Mouse (Mus musculus) midbrain, embryonic 11.5 days (tissue): ENCODE results near the gene Pxdc1. TPM values are rescaled to one million over a fixed set of nuclear protein-coding genes. Genes with fewer than 3 reads are reported as not detected.

Experiments
- ATAC-seq: fragments of 200-750 bp; cut with Nextera tagmentation; 2 replicates; pipeline ENCODE4 v1.8.0; 2017; ENCODE audit warnings: moderate TSS enrichment, moderate library complexity; ENCODE audit not compliant: low FRiP score
- DNase-seq: peaks from one replicate; pipeline ENCODE4 v3.0.0; 2015; ENCODE audit warnings: low spot score; ENCODE audit errors: missing footprints
- H3K27ac ChIP-seq: fragments of 300-500 bp; sonication (generic); 2 replicates; pipeline ENCODE4 v1.5.1; 2014; ENCODE audit warnings: low read depth, low read length
- H3K27me3 ChIP-seq: fragments of 300-500 bp; sonication (generic); 2 replicates; pipeline ENCODE4 v1.6.1; 2014; ENCODE audit warnings: mild to moderate bottlenecking, low read length, moderate library complexity, mixed read lengths; ENCODE audit not compliant: control insufficient read depth, insufficient read depth
- H3K36me3 ChIP-seq: fragments of 300-500 bp; sonication (generic); 2 replicates; pipeline ENCODE4 v1.6.1; 2014; ENCODE audit warnings: mild to moderate bottlenecking, low read length, moderate library complexity, mixed read lengths; ENCODE audit not compliant: control insufficient read depth, insufficient read depth
- H3K4me1 ChIP-seq: fragments of 300-500 bp; sonication (generic); 2 replicates; pipeline ENCODE4 v1.6.1; 2014; ENCODE audit warnings: low read length; ENCODE audit not compliant: control insufficient read depth, insufficient read depth
- H3K4me2 ChIP-seq: fragments of 300-500 bp; sonication (generic); 2 replicates; pipeline ENCODE4 v1.6.1; 2014; ENCODE audit warnings: mild to moderate bottlenecking, moderate library complexity
- H3K4me3 ChIP-seq: fragments of 300-500 bp; sonication (generic); 2 replicates; pipeline ENCODE4 v1.5.1; 2014; ENCODE audit warnings: low read depth, low read length
- H3K9ac ChIP-seq: fragments of 300-500 bp; sonication (generic); 2 replicates; pipeline ENCODE4 v1.6.1; 2014; ENCODE audit warnings: low read length
- H3K9me3 ChIP-seq: fragments of 300-500 bp; sonication (generic); 2 replicates; pipeline ENCODE4 v1.6.1; 2016; ENCODE audit warnings: low read length; ENCODE audit not compliant: control insufficient read depth
- WGBS: fragments of 180-500 bp; shearing (Covaris S2); extraction: QIAGEN DNeasy Blood & Tissue Kit; methylation state at CpG from one replicate; pipeline ENCODE4 v1.1.7; 2014; 5-methylcytosine and 5-hydroxymethylcytosine counted together
- polyA plus RNA-seq: library from polyadenylated mRNA; unstranded; fragments of >200 nt; fragmentation: Nextera tagmentation; extraction: Ambion mirVana; gene quantifications from 2 replicates; pipeline ENCODE4 v1.2.1, GENCODE M21; 2014

Gene Pxdc1
- polyA plus RNA-seq, 1 experiment from 2014 or later: 7.0 TPM

DNA sequence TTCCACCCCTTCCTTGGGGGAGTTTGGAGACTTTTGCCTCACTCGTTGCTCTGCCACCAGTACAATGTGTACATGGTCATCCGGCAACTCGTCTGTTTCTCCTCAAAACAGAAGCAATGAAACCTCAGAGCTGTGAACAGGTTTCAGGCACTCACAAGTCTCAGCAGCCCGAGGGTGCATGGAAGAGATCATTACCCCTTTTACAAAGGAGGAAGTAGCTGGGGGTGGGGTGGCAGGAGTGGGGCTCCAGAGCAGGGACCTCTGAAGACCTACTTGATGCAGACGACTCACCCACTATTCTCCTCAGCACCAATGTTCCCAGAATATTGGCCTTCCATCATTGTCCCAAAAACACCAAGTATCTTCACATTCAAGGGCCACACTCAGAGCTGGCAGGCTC lies 3.1 kb upstream of the Pxdc1 start:
- no peak for DNase-seq
- Histone ChIP-seq H3K9ac (no peak overlapping the region), H3K36me3 (no peaks in the 10 kb centered on the region), H3K4me1 (peaks cover 12% of the 10 kb centered on the region), H3K4me2 (no peak overlapping the region), H3K27ac (no peak overlapping the region), H3K9me3 (no peaks in the 10 kb centered on the region), H3K27me3 (peaks cover 26% of the 10 kb centered on the region), H3K4me3 (no peak overlapping the region)
- no peak for ATAC-seq
- 84% methylated on average over 5 of the region's 5 CpGs for WGBS

DNA sequence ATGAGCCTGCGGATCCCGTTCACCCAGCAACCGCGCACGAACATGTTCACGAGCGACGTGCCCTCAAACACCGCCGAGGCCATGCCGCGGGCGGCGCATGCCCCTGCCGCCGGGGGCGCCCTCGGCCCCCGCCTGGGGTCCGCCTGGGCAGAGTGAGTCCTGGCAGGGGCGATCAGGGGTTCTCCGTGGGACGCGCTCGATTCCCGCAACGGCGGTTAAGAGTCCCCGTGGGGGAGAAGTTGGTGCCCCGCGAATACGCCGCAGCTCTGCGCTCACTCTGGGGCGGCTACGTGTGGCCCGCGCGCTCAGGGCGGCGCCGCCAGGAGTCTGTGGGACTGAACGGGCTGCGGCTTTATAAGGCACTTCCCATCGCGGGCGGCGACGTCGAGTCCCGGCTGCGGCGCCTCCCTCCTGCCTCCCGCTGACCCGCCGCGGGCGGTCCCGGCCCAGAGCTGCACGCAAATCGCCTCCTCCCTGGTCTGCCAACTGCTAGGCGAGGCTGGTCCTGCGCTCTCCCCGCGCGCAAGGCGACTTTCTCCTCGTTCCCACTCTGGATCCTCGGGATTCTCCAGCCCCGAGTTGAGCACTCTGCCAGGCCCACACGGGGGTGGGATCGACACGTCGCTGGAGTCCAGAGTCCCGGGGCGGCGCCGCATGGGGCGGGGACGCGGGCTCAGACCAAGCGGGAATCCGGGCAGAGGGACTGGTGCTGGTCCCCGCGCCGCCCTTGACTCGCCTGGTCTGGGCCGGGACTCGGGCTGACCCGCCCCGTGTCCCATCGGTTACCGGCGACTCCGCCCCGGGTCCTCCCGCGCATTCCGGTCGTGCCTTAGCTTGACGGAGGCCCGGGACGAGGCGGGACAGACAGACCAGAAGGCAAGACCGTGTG lies 689 bp downstream of the Pxdc1 start:
- H3K9me3 ChIP-seq: no peaks in the 10 kb centered on the region
- H3K27me3 ChIP-seq: peaks cover 44% of the 10 kb centered on the region
- H3K27ac ChIP-seq: no peak overlapping the region
- H3K36me3 ChIP-seq: no peaks in the 10 kb centered on the region
- H3K4me2 ChIP-seq: peak overlapping the region; percentile 94
- DNase-seq: peak; percentile 97
- H3K4me3 ChIP-seq: peak overlapping the region; percentile 53
- peak; percentile 70 for ATAC-seq
- H3K9ac ChIP-seq: peak overlapping the region; percentile 70
- H3K4me1 ChIP-seq: peaks cover 13% of the 10 kb centered on the region
- whole genome bisulfite sequencing: under 1% methylated on average over 103 of the region's 105 CpGs

DNA sequence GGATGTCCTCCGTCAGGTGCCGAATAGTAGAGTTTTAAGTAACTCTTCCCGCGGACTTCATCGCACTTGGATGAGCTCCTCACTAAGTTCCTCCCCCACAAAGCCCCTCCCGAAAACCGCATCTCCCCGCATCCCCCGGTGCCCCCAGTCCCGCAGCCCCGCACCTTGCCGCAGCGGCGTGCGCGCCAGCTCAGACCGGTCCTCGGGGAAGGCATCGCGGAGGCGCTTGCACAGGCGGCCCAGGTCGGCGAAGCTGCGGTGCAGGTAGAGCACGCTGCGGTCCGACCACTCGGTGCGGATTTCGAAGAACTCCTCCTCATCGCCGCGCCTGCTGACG lies 1.3 kb downstream of the Pxdc1 start:
- peaks cover 13% of the 10 kb centered on the region for H3K4me1 ChIP-seq
- H3K27ac ChIP-seq: no peak overlapping the region
- H3K27me3 ChIP-seq: peaks cover 44% of the 10 kb centered on the region
- ATAC-seq (peak; percentile 34; the same call in 1 of the 2 replicates), DNase-seq (no peak)
- peak overlapping the region; percentile 70 for H3K9ac ChIP-seq
- under 1% methylated on average over 33 of the region's 35 CpGs for WGBS
- no peaks in the 10 kb centered on the region for H3K9me3 ChIP-seq
- H3K4me3 ChIP-seq: peak overlapping the region; percentile 53
- no peaks in the 10 kb centered on the region for H3K36me3 ChIP-seq
- peak overlapping the region; percentile 94 for H3K4me2 ChIP-seq

DNA sequence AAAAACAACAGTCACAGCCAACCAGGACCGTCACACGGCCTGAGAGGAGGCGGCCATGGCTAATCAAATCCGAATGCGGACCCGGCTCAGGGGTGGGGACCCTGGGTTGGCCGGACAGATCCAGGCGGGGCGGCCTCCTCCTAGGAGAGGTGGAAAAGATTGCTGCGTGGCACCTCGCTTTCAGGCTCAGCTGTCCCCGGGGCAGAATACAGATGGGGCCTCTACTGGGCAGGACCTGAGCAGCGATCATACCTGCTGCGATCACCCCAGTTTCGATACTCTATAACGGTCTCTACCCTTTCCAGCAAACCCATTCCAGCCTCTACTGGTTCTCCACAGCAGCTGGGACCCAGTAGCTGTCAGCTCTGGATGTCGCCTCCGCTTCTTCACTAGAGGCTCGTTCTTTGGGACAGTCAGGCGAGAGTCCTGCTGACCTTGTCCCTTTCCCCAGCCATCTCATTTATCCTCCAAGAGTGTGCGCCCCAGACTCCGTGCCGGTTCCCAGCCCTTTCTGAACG lies 1.8 kb downstream of the Pxdc1 start:
- H3K4me3 ChIP-seq: peak overlapping the region; percentile 53
- H3K27me3 ChIP-seq: peaks cover 44% of the 10 kb centered on the region
- DNase-seq: peak; percentile 92
- no peaks in the 10 kb centered on the region for H3K9me3 ChIP-seq
- no peak overlapping the region for H3K27ac ChIP-seq
- no peaks in the 10 kb centered on the region for H3K36me3 ChIP-seq
- H3K9ac ChIP-seq: peak overlapping the region; percentile 70
- peak; percentile 22 for ATAC-seq
- H3K4me2 ChIP-seq: peak overlapping the region; percentile 94
- peaks cover 13% of the 10 kb centered on the region for H3K4me1 ChIP-seq
- 1% methylated on average over 24 of the region's 24 CpGs for WGBS

DNA sequence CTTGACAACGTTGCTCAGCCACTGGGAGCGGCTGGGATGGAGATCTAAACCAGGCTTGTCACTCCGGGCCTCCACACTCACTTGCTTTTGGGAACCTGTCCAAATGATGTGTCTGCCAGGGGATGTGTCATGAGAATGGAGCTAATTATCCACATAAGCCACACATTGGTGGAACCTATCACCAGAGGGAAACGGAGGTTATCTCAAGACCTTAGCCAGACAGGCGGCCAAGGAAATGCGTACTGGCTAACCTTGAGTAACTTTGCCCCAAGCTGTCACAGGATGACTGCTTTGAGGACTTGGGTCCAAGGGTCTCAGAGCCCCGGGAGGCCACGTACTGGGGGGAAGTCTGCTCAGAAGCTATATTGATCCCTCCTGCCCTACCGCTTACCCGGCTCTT lies 2.3 kb downstream of the Pxdc1 start:
- peak; percentile 91 for DNase-seq
- no peak for ATAC-seq
- H3K36me3 ChIP-seq: no peaks in the 10 kb centered on the region
- 26% methylated on average over 10 of the region's 10 CpGs for WGBS
- H3K4me3 ChIP-seq: peak overlapping the region; percentile 53
- H3K9me3 ChIP-seq: no peaks in the 10 kb centered on the region
- peak overlapping the region; percentile 94 for H3K4me2 ChIP-seq
- H3K27me3 ChIP-seq: peaks cover 44% of the 10 kb centered on the region
- peaks cover 13% of the 10 kb centered on the region for H3K4me1 ChIP-seq
- no peak overlapping the region for H3K27ac ChIP-seq
- peak overlapping the region; percentile 70; the same call in 1 of the 2 replicates for H3K9ac ChIP-seq

DNA sequence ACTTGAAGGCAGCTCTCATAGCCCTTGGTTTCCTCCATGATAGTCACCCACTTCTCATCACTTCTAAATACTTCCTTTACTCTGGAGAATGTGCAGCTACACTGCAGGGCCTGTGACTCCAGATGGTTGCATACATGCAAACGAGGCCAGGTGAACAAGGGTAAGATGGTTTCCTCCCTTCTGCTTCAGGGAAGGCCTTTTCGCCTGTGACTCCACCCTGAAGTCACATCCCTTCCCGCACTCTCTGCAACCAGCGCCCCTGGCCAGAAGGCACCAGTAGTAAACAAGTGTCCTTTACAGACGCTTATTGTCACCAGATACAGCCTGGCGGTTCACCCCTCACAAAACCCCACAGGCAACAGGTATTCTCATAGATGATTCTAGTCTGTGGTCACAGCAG lies 2.9 kb downstream of the Pxdc1 start:
- 59% methylated on average over 6 of the region's 6 CpGs for WGBS

DNA sequence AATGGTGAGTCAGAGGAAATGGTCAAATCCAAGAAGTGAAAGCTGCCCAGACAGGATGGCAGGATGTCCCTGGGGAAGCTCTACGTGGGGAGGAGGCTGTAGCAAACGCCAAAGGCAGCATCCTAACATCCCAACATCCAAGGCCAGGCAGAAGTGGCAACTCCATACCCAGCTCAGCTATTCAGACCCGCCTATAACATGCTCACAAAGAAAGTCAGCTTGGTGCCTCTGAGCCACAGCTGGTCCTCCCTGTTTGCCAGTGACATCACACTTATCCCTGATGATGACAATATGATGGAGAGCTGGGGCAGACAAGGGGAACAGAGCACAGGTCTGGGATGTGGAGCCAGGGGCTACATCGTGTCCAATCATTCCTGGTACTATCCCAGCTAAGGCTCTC lies 5.5 kb downstream of the Pxdc1 start:
- Histone ChIP-seq H3K4me2 (no peak overlapping the region), H3K27me3 (peaks cover 33% of the 10 kb centered on the region), H3K4me3 (no peak overlapping the region), H3K4me1 (peaks cover 11% of the 10 kb centered on the region), H3K27ac (no peak overlapping the region), H3K9me3 (no peaks in the 10 kb centered on the region), H3K36me3 (no peaks in the 10 kb centered on the region), H3K9ac (no peak overlapping the region)
- DNase-seq (no peak), ATAC-seq (no peak)
- 68% methylated on average over 4 of the region's 4 CpGs for WGBS

More for the DNA sequence above, 2.9 kb downstream of the Pxdc1 start:
- Histone ChIP-seq H3K27ac (no peak overlapping the region), H3K9ac (no peak overlapping the region), H3K36me3 (no peaks in the 10 kb centered on the region), H3K9me3 (no peaks in the 10 kb centered on the region), H3K4me2 (peak overlapping the region; percentile 94), H3K4me1 (peaks cover 13% of the 10 kb centered on the region), H3K27me3 (peaks cover 44% of the 10 kb centered on the region), H3K4me3 (no peak overlapping the region)
- DNase-seq: no peak
- ATAC-seq: no peak

DNA sequence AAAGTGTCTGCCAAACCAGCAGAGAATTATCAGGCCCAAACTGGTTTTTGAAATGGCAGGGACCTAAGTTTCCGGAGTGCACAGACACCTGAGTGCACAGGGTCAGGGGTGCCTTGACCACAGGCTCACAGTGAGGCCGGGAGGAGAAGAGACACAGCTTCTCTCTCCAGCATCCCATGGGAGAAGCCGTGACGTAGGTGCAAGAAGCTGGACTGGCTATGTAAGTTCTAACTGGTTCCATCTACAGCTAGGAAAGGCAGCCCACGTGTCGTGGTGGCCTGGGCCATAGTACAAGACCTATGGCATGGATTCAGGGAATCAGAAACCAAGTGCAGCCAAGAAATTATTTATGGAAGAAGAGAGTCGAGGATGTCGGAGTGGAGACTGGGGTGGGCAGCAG lies 6.1 kb downstream of the Pxdc1 start:
- H3K4me1 ChIP-seq: peaks cover 10% of the 10 kb centered on the region
- WGBS: 84% methylated on average over 8 of the region's 8 CpGs
- H3K27ac ChIP-seq: no peak overlapping the region
- H3K4me3 ChIP-seq: no peak overlapping the region
- ATAC-seq (no peak), DNase-seq (no peak)
- H3K4me2 ChIP-seq: no peak overlapping the region
- no peaks in the 10 kb centered on the region for H3K36me3 ChIP-seq
- no peak overlapping the region for H3K9ac ChIP-seq
- H3K27me3 ChIP-seq: peaks cover 27% of the 10 kb centered on the region
- H3K9me3 ChIP-seq: no peaks in the 10 kb centered on the region

DNA sequence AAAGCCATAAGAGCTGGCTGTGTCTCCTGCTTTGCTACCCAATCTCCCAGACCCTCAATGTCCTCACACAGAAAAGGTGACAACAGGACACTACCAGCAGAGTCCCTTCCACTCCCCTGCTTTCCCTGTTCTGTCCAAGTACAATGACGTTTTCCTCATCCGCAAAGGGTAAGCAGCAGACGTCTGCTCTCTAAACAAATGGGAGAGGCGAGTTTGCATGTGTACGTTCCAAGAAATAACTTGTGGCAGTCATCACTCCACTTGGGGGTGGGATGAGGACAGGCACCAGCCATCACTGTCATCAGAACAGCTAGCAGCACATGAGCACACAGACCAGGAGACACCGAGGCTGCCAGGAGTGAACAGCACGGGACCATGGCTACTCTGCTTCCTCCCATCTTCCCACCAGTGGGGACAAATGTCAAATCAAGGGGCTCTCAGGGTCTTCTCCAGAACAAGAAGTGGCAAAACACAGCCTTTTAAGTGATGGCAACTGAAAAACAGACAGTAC lies 7.0 kb downstream of the Pxdc1 start:
- Histone ChIP-seq H3K4me3 (no peak overlapping the region), H3K9ac (no peak overlapping the region), H3K9me3 (no peaks in the 10 kb centered on the region), H3K27me3 (peaks cover 18% of the 10 kb centered on the region), H3K4me1 (peaks cover under 1% of the 10 kb centered on the region; the same call in 1 of the 2 replicates), H3K27ac (no peak overlapping the region), H3K36me3 (no peaks in the 10 kb centered on the region), H3K4me2 (no peak overlapping the region)
- WGBS: 81% methylated on average over 7 of the region's 7 CpGs
- DNase-seq: peak; percentile 72
- ATAC-seq: no peak
